Mouse (Mus musculus) hindbrain, embryonic 16.5 days (tissue): ENCODE measurements around the gene Ccdc106. TPM values are rescaled to one million over a fixed set of nuclear protein-coding genes. Genes with fewer than 3 reads are reported as not detected.

Experiments
- ATAC-seq: fragments of 200-750 bp; cut with Nextera tagmentation; 2 replicates; pipeline ENCODE4 v1.8.0; 2017; ENCODE audit warnings: moderate TSS enrichment, moderate library complexity
- H3K27ac ChIP-seq: fragments of 300-500 bp; sonication (generic); 2 replicates; pipeline ENCODE4 v1.5.1; 2014; ENCODE audit warnings: low read depth, mild to moderate bottlenecking, control low read depth, low read length, moderate library complexity
- H3K27me3 ChIP-seq: fragments of 300-500 bp; sonication (generic); replicated peaks from 2 replicates; pipeline ENCODE4 v1.6.1; 2014; ENCODE audit warnings: low read length; ENCODE audit not compliant: control insufficient read depth, insufficient read depth
- H3K36me3 ChIP-seq: fragments of 300-500 bp; sonication (generic); 2 replicates; pipeline ENCODE4 v1.6.1; 2014; ENCODE audit warnings: mild to moderate bottlenecking, low read length, moderate library complexity, mixed read lengths; ENCODE audit not compliant: control insufficient read depth, insufficient read depth
- H3K4me1 ChIP-seq: fragments of 300-500 bp; sonication (generic); 2 replicates; pipeline ENCODE4 v1.6.1; 2014; ENCODE audit warnings: low read depth, low read length; ENCODE audit not compliant: control insufficient read depth, insufficient read depth
- H3K4me2 ChIP-seq: fragments of 300-500 bp; sonication (generic); 2 replicates; pipeline ENCODE4 v1.6.1; 2014; ENCODE audit warnings: mild to moderate bottlenecking, low read length, control low read depth, moderate library complexity
- H3K4me3 ChIP-seq: fragments of 300-500 bp; sonication (generic); 2 replicates; pipeline ENCODE4 v1.5.1; 2014; ENCODE audit warnings: mild to moderate bottlenecking, low read length, control low read depth, moderate library complexity
- H3K9ac ChIP-seq: fragments of 300-500 bp; sonication (generic); 2 replicates; pipeline ENCODE4 v1.6.1; 2014; ENCODE audit warnings: low read depth, mild to moderate bottlenecking, control low read depth, low read length, moderate library complexity
- H3K9me3 ChIP-seq: fragments of 300-500 bp; sonication (generic); 2 replicates; pipeline ENCODE4 v1.6.1; 2014; ENCODE audit warnings: mild to moderate bottlenecking, low read length, moderate library complexity; ENCODE audit not compliant: control insufficient read depth
- WGBS: fragments of 180-500 bp; shearing (Covaris S2); extraction: QIAGEN DNeasy Blood & Tissue Kit; methylation state at CpG from one replicate; pipeline ENCODE4 v1.1.7; 2014; 5-methylcytosine and 5-hydroxymethylcytosine counted together
- polyA plus RNA-seq: library from polyadenylated mRNA; unstranded; fragments of >200 nt; fragmentation: Nextera tagmentation; extraction: Ambion mirVana; gene quantifications from 2 replicates; pipeline ENCODE4 v1.2.1, GENCODE M21; 2015

Ccdc106 gene
- polyA plus RNA-seq, 1 experiment from 2014 or later, result 74.5 TPM

- H3K27ac ChIP-seq, result peak overlapping the region; percentile 91
- H3K9me3 ChIP-seq, result no peaks in the 10 kb centered on the region
- peaks cover 5% of the 10 kb centered on the region; the same call in 1 of the 2 replicates for H3K4me1 ChIP-seq
- 87% methylated on average over 8 of the region's 8 CpGs for WGBS
- H3K4me2 ChIP-seq, result peak overlapping the region; percentile 62
- no peak for ATAC-seq
- no peaks in the 10 kb centered on the region for H3K27me3 ChIP-seq
- peaks cover 19% of the 10 kb centered on the region for H3K36me3 ChIP-seq
- H3K9ac ChIP-seq, result peak overlapping the region; percentile 71; the same call in 1 of the 2 replicates
- peak overlapping the region; percentile 48 for H3K4me3 ChIP-seq
Measured at GRCm38 (mm10) chr7:5037467-5037866, 17.1 kb downstream of the Ccdc106 start.

GRCm38 (mm10) chr7:5038109-5038732 lies 17.9 kb downstream of the Ccdc106 start, which contains the start of gene Zfp784:
Gene Zfp784 (minus strand): TSS chr7:5038446.
- 2% methylated on average over 48 of the region's 48 CpGs for WGBS
- Histone ChIP-seq H3K27me3 (no peaks in the 10 kb centered on the region), H3K9ac (peak within 1 kb of the TSS; percentile 71), H3K4me1 (peaks cover 5% of the 10 kb centered on the region; the same call in 1 of the 2 replicates), H3K36me3 (peaks cover 13% of the 10 kb centered on the region), H3K9me3 (no peaks in the 10 kb centered on the region), H3K4me2 (peak within 1 kb of the TSS; percentile 62), H3K27ac (peak within 1 kb of the TSS; percentile 91), H3K4me3 (peak within 1 kb of the TSS; percentile 48)
- peak; percentile 97 for ATAC-seq

- H3K4me3 ChIP-seq, result peak overlapping the region; percentile 48
- 40% methylated on average over 5 of the region's 5 CpGs for WGBS
- no peaks in the 10 kb centered on the region for H3K27me3 ChIP-seq
- H3K27ac ChIP-seq, result peak overlapping the region; percentile 91; the same call in 1 of the 2 replicates
- no peak for ATAC-seq
- peaks cover 5% of the 10 kb centered on the region; the same call in 1 of the 2 replicates for H3K4me1 ChIP-seq
- H3K9ac ChIP-seq, result peak overlapping the region; percentile 71
- no peaks in the 10 kb centered on the region for H3K9me3 ChIP-seq
- peak overlapping the region; percentile 62 for H3K4me2 ChIP-seq
- H3K36me3 ChIP-seq, result peaks cover 11% of the 10 kb centered on the region; the same call in 1 of the 2 replicates
Measured at GRCm38 (mm10) chr7:5038940-5039339, 18.6 kb downstream of the Ccdc106 start.

GRCm38 (mm10) chr7:5044981-5045380 lies 24.6 kb downstream of the Ccdc106 start:
- WGBS, result 87% methylated on average over 2 of the region's 2 CpGs
- ATAC-seq, result no peak
- no peaks in the 10 kb centered on the region for H3K27me3 ChIP-seq
- H3K4me2 ChIP-seq, result no peak overlapping the region
- no peak overlapping the region for H3K4me3 ChIP-seq
- no peaks in the 10 kb centered on the region for H3K36me3 ChIP-seq
- H3K27ac ChIP-seq, result no peak overlapping the region
- no peaks in the 10 kb centered on the region for H3K9me3 ChIP-seq
- H3K9ac ChIP-seq, result no peak overlapping the region
- no peaks in the 10 kb centered on the region for H3K4me1 ChIP-seq

GRCm38 (mm10) chr7:5046112-5046511 lies 25.8 kb downstream of the Ccdc106 start:
- Histone ChIP-seq H3K9me3 (no peaks in the 10 kb centered on the region), H3K27me3 (no peaks in the 10 kb centered on the region), H3K4me1 (peaks cover 6% of the 10 kb centered on the region), H3K27ac (no peak overlapping the region), H3K4me3 (no peak overlapping the region), H3K36me3 (no peaks in the 10 kb centered on the region), H3K9ac (no peak overlapping the region), H3K4me2 (no peak overlapping the region)
- ATAC-seq, result no peak
- 64% methylated on average over 2 of the region's 2 CpGs for WGBS

GRCm38 (mm10) chr7:5047313-5047712 lies 27.0 kb downstream of the Ccdc106 start:
- Histone ChIP-seq H3K4me1 (peaks cover 11% of the 10 kb centered on the region), H3K36me3 (no peaks in the 10 kb centered on the region), H3K27ac (no peak overlapping the region), H3K4me3 (no peak overlapping the region), H3K4me2 (no peak overlapping the region), H3K27me3 (no peaks in the 10 kb centered on the region), H3K9ac (no peak overlapping the region), H3K9me3 (no peaks in the 10 kb centered on the region)
- ATAC-seq, result no peak
- WGBS, result 31% methylated on average over 2 of the region's 2 CpGs

GRCm38 (mm10) chr7:5051193-5052192 lies 31.1 kb downstream of the Ccdc106 start, which contains the start of gene Zfp580:
Gene Zfp580 (plus strand): TSS chr7:5051538.
- H3K4me3 ChIP-seq, result peak within 1 kb of the TSS; percentile 79
- peak within 1 kb of the TSS; percentile 91 for H3K27ac ChIP-seq
- peaks cover 39% of the 10 kb centered on the region for H3K4me1 ChIP-seq
- no peaks in the 10 kb centered on the region for H3K9me3 ChIP-seq
- H3K4me2 ChIP-seq, result peak within 1 kb of the TSS; percentile 79
- peak; percentile 84 for ATAC-seq
- peaks cover 6% of the 10 kb centered on the region for H3K27me3 ChIP-seq
- H3K9ac ChIP-seq, result peak within 1 kb of the TSS; percentile 91
- H3K36me3 ChIP-seq, result no peaks in the 10 kb centered on the region
- under 1% methylated on average over 65 of the region's 65 CpGs for WGBS

GRCm38 (mm10) chr7:5052438-5052837 lies 32.1 kb downstream of the Ccdc106 start:
- peaks cover 39% of the 10 kb centered on the region for H3K4me1 ChIP-seq
- H3K4me2 ChIP-seq, result peak overlapping the region; percentile 79
- peak overlapping the region; percentile 79 for H3K4me3 ChIP-seq
- H3K9me3 ChIP-seq, result no peaks in the 10 kb centered on the region
- H3K36me3 ChIP-seq, result no peaks in the 10 kb centered on the region
- H3K9ac ChIP-seq, result peak overlapping the region; percentile 91
- no peak overlapping the region; the same call in 1 of the 2 replicates for H3K27ac ChIP-seq
- WGBS, result 2% methylated on average over 12 of the region's 12 CpGs
- H3K27me3 ChIP-seq, result peaks cover 6% of the 10 kb centered on the region
- no peak for ATAC-seq

- 4% methylated on average over 43 of the region's 45 CpGs for WGBS
- H3K4me1 ChIP-seq, result peaks cover 44% of the 10 kb centered on the region
- no peaks in the 10 kb centered on the region for H3K36me3 ChIP-seq
- ATAC-seq, result no peak
- peaks cover 6% of the 10 kb centered on the region for H3K27me3 ChIP-seq
- H3K4me3 ChIP-seq, result peak overlapping the region; percentile 79
- no peaks in the 10 kb centered on the region for H3K9me3 ChIP-seq
- no peak overlapping the region for H3K27ac ChIP-seq
- H3K9ac ChIP-seq, result peak overlapping the region; percentile 91
- peak overlapping the region; percentile 79 for H3K4me2 ChIP-seq
Measured at GRCm38 (mm10) chr7:5052931-5053343, 32.6 kb downstream of the Ccdc106 start.
